Mouse (Mus musculus): ENCODE results near the gene Zap70.

The Zap70 gene

GRCm38 (mm10) chr1:36761568-36761967 lies at the start of gene Zap70:
Gene Zap70 (plus strand): TSS chr1:36761798.
- DNase-seq (ENCODE audit: low spot score in 2 of 2) = no peak

GRCm38 (mm10) chr1:36714311-36714710 lies 47.3 kb upstream of the Zap70 start, which contains the start of gene Actr1b:
Gene Actr1b (minus strand): TSS chr1:36714422.
- DNase-seq (ENCODE audit: low spot score in 2 of 2) = no peak

- DNase-seq (ENCODE audit: low spot score in 2 of 2) = no peak
Measured at GRCm38 (mm10) chr1:36718786-36719185, 42.8 kb upstream of the Zap70 start.

GRCm38 (mm10) chr1:36723146-36724056 lies 38.2 kb upstream of the Zap70 start:
- no peak for DNase-seq (ENCODE audit: low spot score in 2 of 2)

- no peak for DNase-seq (ENCODE audit: low spot score in 2 of 2)
Measured at GRCm38 (mm10) chr1:36724057-36724431, 37.6 kb upstream of the Zap70 start.

GRCm38 (mm10) chr1:36737300-36737699 lies 24.3 kb upstream of the Zap70 start:
- peak; percentile 57 to 67 for DNase-seq (ENCODE audit: low spot score in 2 of 2)

GRCm38 (mm10) chr1:36739231-36739630 lies 22.4 kb upstream of the Zap70 start:
- no peak for DNase-seq (ENCODE audit: low spot score in 2 of 2)

GRCm38 (mm10) chr1:36743046-36743445 lies 18.6 kb upstream of the Zap70 start:
- no peak for DNase-seq (ENCODE audit: low spot score in 2 of 2)

- peak; percentile 68 for DNase-seq (ENCODE audit: low spot score in 2 of 2)
Measured at GRCm38 (mm10) chr1:36744268-36744944, 17.2 kb upstream of the Zap70 start.

- no peak for DNase-seq (ENCODE audit: low spot score in 2 of 2)
Measured at GRCm38 (mm10) chr1:36745661-36746060, 15.9 kb upstream of the Zap70 start.

- DNase-seq (ENCODE audit: low spot score in 2 of 2) = peak in 1 of 2 experiments; percentile 20
Measured at GRCm38 (mm10) chr1:36746452-36746851, 15.1 kb upstream of the Zap70 start.

- no peak for DNase-seq (ENCODE audit: low spot score in 2 of 2)
Measured at GRCm38 (mm10) chr1:36753932-36754675, 7.5 kb upstream of the Zap70 start.

GRCm38 (mm10) chr1:36758553-36758952 lies 3.0 kb upstream of the Zap70 start:
- no peak for DNase-seq (ENCODE audit: low spot score in 2 of 2)

- DNase-seq (ENCODE audit: low spot score in 2 of 2) = no peak
Measured at GRCm38 (mm10) chr1:36759076-36759475, 2.5 kb upstream of the Zap70 start.

GRCm38 (mm10) chr1:36760401-36760800 lies 1.2 kb upstream of the Zap70 start:
- DNase-seq (ENCODE audit: low spot score in 2 of 2) = no peak

- DNase-seq (ENCODE audit: low spot score in 2 of 2) = no peak
Measured at GRCm38 (mm10) chr1:36761061-36761460, 537 bp upstream of the Zap70 start.

GRCm38 (mm10) chr1:36766431-36767205 lies 5.0 kb downstream of the Zap70 start:
- DNase-seq (ENCODE audit: low spot score in 2 of 2) = no peak

GRCm38 (mm10) chr1:36767321-36767720 lies 5.7 kb downstream of the Zap70 start:
- no peak for DNase-seq (ENCODE audit: low spot score in 2 of 2)

- no peak for DNase-seq (ENCODE audit: low spot score in 2 of 2)
Measured at GRCm38 (mm10) chr1:36768786-36769185, 7.2 kb downstream of the Zap70 start.

- no peak for DNase-seq (ENCODE audit: low spot score in 2 of 2)
Measured at GRCm38 (mm10) chr1:36769951-36770350, 8.4 kb downstream of the Zap70 start.

- DNase-seq (ENCODE audit: low spot score in 2 of 2) = no peak
Measured at GRCm38 (mm10) chr1:36770998-36771397, 9.4 kb downstream of the Zap70 start.
